Mouse (Mus musculus): ENCODE data around the gene F12. TPM values are rescaled to one million over a fixed set of nuclear protein-coding genes. Genes with fewer than 3 reads are reported as not detected.
"Not testable (repeated sequence)": the region's sequence is repeated elsewhere in the genome, so short reads cannot be mapped to it uniquely, and the experiment has no call there.

The F12 gene
- total RNA-seq, 2 experiments from 2014 or later = 39.7 to 101 TPM

DNA sequence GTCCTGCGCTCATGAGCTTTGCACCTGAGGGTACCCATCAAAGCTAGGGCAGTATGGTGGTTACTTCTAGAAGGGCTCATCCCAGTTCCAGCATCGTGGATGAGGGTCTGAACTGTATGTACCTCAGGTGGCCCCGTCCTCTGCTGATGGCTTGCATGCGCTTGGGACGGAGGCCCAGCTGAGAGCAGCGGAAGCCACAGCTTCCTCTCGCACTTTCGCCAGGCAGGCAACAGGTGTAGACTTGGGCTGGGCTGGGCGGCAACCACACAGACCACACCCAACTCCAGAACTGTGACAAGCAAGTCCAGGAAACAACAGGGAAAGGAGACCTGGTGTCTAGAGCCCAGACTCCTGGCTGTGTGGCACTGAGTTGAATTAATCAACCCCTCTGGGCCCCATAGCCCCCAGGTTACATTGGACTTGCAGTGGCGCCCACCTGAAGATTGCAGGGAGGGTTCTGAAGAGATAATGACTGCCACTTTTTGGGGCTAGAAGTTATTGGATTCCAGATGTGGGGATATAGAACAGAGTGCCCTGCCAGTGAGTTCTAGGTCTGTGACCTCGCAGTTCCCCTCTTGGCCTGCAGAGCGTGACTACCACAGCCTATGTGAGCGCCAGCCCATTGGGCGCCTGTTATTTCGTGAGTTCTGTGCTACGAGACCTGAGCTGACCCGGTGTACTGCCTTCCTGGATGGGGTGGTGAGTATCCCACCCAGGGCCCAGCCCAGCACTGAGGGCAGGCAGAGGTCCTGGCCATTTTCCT lies 23.3 kb upstream of the F12 start:
- DNase-seq = no peak

DNA sequence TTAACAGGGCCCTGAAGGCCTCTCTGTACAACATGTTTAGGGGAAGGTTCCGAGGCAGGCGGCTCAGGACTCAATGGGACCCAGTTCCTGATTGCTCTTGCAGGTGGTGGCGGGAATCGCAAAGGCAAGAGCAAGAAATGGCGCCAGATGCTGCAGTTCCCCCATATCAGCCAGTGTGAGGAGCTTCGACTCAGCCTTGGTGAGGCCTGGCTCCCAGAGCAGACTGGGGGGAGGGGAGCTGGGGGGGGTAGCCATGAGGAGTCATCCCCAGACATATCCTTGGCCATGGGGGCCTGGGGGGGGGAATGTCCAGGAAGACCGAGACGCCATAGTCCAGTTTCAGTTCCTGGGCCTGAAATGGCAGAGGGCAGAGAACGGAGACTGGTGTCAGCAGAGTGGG lies 22.6 kb upstream of the F12 start:
- no peak for DNase-seq

DNA sequence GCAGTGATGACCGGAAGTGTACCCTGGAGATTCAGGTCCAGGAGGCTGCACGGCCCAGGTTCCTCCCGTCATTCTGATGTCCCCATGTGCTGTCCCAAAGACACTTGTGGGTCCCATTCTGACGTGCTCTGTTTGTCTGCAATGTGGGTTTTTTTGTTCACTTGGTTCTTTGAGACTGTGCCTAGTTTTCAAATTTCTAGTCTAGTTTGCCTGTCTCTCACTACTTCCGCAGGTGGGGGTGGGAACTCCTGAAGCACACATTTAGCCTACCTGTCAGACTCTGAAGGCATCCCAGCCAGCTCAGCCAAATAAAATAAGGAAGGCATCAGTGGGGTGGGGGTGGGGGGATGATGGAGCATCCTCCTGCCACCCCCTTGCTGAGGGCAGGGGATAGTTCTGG lies 21.5 kb upstream of the F12 start:
- no peak for DNase-seq

DNA sequence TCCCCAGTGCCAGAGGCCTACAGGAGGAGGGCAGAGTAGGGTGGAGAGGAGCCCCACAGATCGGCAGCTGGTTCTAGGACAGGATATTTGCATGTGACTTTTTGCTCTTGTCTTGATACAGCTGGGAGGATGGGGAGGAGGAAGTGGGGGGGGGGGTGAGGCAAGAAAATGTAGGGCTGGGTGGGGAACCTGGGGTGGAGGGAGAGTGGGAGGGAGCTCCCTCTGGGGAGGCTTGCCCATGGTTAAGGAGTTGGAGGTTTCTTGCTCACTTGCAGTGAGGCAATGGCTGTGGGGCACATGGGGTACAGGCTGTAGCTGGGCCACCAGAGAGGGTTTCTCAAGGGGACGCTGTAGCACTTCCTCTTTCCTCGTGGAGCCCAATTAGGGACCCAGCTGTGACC lies 20.9 kb upstream of the F12 start:
- DNase-seq = no peak

DNA sequence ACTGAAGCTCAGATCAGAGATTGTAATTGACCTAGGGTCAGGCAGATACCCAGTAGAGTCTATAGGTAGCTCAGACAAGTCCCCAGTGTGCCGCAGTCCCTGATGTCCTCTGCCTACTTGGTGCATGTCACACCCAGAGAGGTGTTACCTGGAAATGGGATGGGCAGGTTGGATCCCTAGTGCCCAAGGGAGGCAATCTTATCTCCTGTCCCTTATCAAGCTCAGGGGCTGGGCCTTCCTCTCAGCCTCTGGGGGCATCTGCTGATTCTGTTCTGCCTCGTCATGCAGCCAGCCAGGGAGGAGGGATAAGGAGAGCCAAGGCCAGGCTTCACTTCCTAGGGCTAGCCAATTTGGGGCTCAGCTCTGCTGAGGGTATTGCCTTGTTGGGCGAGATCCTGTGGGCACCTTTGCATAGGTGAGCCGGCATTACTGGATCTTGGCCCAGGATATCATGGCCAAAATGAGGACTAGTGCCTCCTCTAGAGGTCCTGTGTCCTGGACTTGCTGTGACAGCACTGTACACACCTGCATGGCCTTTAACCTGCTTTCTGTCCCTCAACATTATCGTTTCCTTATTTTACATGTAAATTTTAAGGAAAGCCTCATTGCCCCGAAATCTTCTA lies 20.0 kb upstream of the F12 start:
- no peak for DNase-seq

DNA sequence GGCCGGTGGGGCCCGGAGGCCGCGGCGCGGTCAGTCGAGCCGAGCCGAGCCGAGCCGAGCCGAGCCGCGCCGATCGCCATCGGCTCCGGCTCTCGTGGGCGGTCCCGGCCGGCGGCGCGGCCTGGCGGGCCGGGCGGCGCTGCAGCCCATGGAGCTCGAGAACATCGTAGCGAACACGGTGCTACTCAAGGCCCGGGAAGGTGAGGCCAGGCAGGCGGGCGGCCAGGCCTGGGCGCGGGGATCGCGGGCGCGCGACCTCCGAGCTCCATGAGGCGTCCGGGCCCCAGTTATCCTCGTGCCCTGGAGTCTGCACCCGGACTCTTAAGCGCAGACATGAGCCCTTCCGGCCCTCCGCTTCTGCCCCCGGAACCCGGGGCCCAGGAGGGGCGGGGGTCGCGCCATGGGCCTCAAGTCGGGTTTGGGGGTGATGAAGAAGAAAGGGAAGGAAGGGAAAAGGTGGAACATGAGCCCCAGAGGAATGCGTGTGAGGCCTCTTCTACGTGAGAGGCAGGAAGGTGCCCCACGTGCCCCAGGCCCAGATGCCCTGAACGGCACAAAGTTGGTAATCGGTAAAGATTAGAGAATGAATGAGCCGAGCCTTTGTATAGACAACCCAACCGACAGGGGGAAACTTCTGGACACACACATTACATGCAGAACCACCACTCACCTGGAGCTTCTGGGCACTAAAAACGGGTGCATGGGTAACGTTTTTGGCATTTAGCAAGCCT lies 18.9 kb upstream of the F12 start:
- DNase-seq = no peak

DNA sequence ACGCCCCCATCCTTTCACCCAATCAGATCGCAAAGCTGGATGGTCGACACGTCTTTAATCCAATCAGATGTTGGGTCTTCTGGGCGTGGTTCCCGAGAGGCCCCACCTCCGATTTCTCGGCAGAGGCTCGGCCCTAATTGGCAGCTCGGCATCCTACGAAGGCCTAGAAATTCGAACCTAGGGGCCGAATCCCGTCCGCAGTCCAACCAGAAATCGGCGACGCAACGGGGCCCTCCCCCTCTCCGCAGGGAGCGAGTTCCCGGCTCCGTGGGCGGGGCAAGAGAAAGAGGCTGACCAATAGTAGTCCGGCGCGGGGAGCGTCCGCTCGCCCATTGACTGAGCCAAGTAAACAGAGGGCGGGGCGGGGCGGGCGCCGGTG lies 18.3 kb upstream of the F12 start, which contains the start of gene Grk6:
Gene Grk6 (plus strand): TSS at position 136 of the 379 bp plus-strand sequence.
- DNase-seq = peak; percentile 99

DNA sequence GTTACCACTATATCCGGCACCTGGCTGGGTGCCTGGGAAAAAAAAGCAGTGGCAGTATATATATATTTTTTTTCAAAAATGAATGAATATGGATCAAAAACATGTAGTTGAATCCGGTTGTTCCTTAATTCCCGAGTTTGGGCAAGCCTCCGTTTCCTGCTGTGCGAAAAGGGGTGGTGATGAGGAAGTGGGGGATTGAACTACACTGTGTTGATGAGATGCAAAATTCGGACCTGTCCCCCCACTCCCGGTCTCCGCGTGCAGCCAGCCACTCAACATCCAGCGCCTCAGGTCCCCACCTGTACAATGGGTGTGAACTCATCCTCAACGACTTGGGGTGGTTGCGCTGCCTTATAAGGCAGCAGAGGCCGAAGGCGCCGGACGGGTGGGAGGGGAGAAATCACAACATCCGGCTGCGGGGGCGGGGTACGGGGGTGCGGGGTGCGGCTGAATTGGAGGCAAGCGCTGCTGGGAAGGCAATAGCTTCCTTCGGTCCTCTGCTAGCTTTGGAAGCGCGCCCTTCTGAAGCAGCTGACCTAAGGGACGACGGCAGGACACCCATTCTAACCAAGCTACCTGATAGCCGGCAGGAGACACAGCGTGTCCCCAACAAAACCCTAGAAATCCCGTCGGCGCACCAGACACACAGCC lies 17.8 kb upstream of the F12 start:
- DNase-seq = no peak

DNA sequence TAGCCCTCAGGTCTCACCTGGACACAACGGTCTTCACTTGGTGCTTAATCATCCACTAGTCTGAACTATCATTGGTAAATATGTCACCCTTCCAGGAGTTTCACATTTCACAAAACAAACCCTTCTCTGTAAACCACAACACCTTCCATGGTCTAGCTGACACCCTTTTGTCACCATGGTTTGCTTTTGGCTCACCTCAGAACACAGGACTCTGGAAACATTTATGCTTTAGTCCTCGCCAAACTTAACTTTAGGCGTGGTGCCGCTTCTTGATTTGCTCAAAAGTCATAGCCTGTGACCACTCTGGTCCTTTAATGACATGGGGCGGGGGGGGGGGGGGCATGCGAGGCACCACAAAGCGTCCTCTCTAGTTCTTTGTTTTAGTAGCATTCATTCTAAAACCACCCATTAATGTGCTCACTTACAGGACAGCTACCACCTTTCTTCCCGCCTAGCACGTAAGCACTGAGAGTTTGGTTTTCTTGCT lies 17.2 kb upstream of the F12 start:
- DNase-seq = no peak

DNA sequence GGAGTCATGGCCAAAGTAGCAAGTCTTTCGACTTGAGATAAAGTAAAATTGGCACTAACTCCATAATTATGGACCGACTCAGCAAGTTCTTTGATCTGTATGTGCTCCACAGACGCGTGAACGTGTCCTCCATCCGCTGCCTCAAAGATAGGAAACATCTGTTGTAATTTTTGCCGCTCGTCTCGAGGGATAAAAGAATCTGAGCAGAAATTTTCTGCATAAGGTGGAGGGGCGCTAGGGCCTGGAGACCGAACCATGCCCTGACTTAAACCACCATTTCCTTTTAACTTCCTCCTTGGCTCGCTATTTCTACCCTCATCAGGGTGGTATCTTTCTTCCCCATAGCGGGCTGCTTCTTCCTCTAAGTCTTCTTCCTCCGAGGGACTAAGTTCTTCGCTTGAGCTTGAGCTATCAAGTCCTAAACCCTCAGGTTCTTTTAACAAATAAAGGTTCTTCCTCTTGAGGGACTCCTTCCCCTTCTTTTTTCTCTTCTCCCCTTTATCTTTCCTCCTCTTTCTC lies 10.6 kb upstream of the F12 start:
- not testable (repeated sequence) for DNase-seq

DNA sequence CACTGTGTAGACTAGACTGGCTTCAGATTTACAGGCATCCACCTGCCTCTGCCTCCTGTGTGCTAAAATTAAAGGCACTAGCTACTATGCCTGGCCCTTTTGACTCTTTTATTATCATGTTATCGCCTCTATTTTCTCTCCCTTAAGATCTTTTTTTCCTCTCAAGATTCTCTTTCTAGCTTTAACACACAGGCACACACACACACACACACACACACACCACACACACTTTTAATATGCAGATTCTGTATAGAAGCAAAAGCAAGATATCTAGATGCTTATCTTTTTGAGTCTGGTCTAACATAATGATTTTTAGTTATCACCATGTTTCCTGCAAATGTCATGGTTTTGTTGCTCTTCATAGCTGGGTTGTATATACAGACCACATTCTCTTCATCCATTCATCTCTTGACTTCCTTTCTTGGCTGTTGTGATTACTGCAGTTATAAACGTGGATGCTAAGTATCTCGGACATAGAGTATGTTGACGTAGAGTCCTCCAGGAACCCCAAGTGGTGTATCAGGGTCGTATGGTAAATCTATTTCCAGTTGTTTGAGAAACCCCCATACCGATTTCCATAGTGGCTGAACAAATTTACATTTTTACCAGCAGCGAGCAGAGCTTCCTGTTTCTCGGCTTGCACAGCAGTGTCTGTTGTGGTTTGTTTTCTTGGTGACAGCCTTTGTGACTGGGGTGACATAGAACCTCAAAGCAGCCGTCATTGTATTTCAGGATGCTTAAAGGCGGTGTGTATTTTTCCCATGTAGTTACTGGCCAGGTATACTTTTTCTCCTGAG lies 5.5 kb upstream of the F12 start:
- DNase-seq = no peak

DNA sequence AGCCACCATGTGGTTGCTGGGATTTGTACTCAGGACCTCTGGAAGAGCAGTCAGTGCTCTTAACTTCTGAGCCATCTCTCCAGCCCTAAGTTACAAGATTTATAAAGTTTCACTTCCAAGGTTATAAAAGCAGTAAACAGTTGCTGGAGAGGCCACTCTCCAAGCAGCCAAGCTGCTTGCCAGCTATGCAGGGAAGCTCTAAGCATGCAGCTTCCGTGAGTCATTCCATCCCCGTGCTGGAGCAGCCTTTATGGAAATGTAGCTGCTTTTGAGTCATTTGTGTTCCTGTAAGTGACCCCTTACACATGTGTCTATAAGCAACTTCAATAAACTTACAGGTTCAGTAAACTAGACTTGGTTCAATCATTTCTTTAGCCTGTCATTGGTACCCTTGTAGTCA lies 4.0 kb upstream of the F12 start:
- DNase-seq = no peak

DNA sequence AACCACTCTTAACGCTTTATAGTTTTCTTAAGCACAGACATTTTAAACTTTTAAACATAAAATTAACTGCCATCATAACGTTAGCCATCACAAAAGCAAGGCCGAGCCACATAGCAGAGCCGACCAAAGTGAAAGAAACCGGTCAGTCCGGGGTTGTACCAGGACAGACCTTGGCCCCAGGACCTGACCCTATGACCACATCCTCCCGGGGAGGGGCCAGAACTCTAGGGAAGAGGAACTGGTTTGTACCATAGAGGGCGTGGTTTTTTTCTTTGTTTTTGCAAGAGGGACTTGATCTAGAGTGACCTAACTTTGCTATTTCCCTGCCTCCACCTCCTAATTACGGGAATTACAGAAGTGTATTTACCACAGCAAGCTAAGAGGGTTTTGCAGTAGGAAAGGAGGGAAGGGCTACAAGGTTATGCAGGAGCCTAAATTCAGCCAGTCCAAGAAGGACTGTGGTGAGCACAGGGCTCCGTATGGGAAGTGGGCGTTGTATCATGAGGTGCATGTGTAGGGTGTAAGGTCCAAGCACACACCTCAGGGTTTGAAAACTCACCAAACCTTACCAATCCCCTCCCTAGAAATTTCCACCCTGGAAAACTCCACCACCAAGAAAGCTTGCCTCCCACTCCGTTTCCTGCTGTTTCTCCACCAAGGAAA lies 2.8 kb upstream of the F12 start:
- DNase-seq = peak; percentile 77

DNA sequence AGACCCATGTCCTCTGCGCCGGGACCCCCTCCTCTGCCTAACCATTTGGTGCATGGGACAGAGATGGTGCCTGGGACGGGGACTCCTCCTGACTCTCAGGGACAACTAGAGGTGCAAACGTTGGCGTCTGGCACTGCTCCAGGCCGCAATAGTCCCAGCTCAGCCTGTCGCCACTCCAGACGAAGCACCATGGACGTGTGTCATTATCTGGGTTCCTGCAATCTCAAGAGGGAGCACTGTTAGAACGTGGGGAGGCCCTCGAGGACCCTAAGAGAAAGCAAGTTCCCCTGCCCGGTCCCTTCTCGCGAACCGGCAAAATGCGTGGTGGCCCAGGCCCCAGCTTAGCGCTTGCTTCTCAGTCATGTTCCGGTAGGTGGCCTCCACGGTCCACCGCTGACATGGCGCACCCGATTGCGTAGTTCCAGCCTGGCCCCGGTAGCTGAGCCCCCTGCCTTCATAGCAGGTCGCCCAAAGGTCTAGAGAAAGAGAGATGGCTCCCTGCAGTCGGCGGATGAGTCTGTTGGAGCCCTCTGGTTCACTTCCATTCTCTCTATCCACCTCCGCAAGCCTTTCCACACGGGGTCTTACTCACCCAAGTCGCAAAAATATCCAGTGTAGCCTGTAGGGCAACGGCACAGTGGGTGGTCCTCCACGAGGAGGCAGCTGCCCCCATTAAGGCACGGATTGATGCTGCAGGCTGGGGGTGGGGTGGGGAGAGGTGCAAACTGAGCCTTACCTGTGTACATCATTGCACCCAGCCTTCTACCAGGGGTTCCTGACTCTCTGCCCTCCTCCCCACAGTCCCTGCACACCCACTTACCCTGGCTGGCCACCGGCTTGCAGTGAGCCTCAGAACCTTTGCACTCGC lies 5.4 kb downstream of the F12 start:
- DNase-seq = peak; percentile 80

DNA sequence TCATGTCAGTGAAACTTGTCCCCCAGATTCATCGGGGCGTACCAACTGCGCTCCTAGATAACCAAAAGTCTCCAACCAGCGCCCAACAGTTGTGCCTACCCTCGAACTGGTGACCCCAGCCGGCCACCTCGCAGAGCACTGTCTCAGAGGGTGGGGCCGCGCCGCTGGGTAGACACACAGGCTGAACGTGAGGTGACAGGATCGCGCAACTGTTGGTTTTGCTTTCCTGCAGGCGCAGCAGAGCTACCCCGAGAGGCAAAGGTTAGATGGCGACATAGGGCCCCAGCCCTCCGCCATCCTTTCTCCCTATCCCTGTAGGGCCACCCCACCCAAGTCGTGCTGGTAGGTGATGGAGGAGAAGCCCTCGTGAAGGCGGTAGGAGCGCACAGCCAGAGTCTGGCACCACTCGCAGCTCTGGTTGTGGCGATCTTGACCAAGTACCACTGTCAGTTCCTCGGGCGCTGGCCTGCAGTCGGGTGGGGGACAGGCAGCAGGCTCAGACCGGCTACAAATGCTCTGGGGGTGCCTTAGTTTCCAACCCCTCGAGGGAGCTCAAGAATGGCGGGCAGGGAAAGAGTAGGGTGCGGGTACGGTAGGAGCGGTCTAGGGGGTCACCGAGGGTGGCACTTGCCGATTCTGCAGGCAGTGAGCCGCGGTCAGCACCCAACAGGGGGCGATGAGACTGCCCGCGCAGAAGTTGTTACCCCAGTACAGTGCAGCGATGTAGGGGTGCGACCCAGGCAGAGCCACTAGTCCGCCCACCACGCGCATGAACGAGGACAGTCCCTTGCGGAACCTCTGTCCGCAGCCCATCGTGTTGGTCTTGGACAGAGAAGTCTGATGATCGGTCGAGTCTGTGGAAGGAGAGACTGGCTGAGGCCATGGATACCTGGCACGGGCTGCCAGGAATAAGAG lies 6.3 kb downstream of the F12 start:
- no peak for DNase-seq

DNA sequence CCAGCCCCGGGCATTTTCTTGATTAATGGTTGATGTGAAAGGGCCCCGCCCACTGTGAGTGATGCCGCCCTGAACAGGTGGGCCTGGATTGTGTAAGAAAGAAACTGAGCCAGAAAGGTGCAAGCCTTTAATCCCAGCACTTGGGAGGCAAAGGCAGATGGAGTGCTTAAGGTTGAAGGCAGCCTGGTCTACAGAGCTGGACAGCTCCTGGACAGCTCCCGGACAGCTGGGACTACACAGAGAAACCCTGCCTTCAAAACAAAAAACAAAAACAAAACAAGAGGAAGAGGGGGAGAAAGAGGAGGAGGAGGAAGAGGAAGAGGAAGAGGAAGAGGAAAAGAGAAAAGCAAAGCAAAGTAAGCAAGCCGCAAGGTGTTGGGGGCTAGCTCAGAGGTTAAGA lies 7.5 kb downstream of the F12 start:
- DNase-seq = no peak

DNA sequence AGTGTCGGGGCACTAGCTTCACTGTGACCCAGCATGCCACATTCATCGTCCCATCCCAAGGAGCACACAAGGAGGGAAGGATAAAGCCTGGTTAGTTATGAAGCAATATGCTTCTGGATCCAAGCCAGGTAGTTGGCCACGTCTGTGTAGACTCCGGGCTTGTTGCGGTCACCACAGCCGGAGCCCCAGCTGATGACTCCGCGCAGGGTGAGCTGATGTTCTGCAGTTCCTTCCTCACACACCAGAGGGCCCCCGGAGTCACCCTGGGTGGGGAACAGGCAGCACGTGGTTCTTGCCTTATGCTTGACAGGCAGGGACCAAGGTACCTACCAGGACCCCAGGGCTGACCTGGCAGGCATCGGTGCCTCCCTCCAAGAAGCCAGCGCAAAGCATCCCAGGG lies 8.6 kb downstream of the F12 start:
- peak; percentile 95 for DNase-seq

DNA sequence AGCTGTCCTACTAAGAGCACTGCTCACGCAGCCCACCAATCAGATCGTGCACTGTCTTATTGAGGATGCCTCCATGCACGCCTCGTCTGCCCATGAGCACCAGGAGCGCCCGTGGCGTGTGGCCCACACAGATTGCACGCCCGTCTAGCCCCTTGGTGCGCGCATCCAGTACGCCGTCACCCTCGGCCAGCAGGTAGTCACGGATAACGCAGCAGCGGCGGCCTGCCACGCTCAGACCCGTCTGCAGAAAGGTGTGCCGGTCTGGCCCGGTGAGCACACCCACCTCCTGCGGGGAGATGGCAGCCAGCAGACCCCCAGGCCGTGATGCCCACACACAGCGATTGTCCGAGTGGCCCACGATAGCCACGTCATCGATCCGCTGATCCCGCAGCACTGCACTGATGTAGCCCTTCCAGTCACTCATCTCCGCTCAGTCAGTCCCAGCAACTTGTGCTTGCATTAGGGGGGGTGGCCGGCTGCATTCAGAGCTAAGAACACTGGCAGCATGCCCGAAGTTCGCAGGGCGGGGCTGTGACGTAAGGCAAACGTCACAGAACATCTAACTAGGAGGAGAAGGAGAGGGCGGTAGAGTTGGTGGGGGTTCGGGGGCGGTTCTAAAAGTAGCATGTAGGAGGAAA lies 11.7 kb downstream of the F12 start, which contains the start of gene Pfn3:
Gene Pfn3 (minus strand): TSS at position 490 of the 638 bp plus-strand sequence.
- peak; percentile 52 for DNase-seq

Data from adrenal gland, postnatal 10 days (tissue).